Mouse (Mus musculus): Measurements from ENCODE around the gene Rheb. TPM values are rescaled to one million over a fixed set of nuclear protein-coding genes. Genes with fewer than 3 reads are reported as not detected.
"Not testable (repeated sequence)": the region's sequence is repeated elsewhere in the genome, so short reads cannot be mapped to it uniquely, and the experiment has no call there.

Gene Rheb
- polyA plus RNA-seq, 1 experiment from 2014 or later: 275 TPM

GRCm38 (mm10) chr5:24774549-24774948 is 67.9 kb downstream of the Rheb start:
- H3K27ac ChIP-seq (replicated peaks in 1 of 2; ENCODE audit: control insufficient read depth in 1 of 2, insufficient read depth in 1 of 2, low read depth in 2 of 2, low read length in 2 of 2); H3K9ac ChIP-seq (ENCODE audit: low read length); H3K4me2 ChIP-seq (ENCODE audit: low read length); H3K9me3 ChIP-seq (ENCODE audit: control insufficient read depth, low read length); H3K36me3 ChIP-seq (ENCODE audit: control insufficient read depth, insufficient read depth, low read length); H3K4me3 ChIP-seq (ENCODE audit: control insufficient read depth in 1 of 2, insufficient read depth in 1 of 2, low read depth in 1 of 2, low read length in 2 of 2); H3K27me3 ChIP-seq (ENCODE audit: control insufficient read depth, insufficient read depth, low read length); ATAC-seq (ENCODE audit: insufficient number of reproducible peaks, insufficient read depth, low FRiP score, low read depth); H3K4me1 ChIP-seq (ENCODE audit: control insufficient read depth in 2 of 2, insufficient read depth in 2 of 2, low read length in 2 of 2): not testable (repeated sequence)
- 90% methylated on average over 16 of the region's 16 CpGs for WGBS

- 42% methylated on average over 18 of the region's 18 CpGs for WGBS
- H3K4me1 ChIP-seq (ENCODE audit: control insufficient read depth in 2 of 2, insufficient read depth in 2 of 2, low read length in 2 of 2): peaks cover 0 to 2% of the 10 kb centered on the region in 2 experiments; a peak in 1 of 4 replicates
- no peaks in the 10 kb centered on the region for H3K36me3 ChIP-seq (ENCODE audit: control insufficient read depth, insufficient read depth, low read length)
- no peak for ATAC-seq (ENCODE audit: insufficient number of reproducible peaks, insufficient read depth, low FRiP score, low read depth)
- no peak within 1 kb of the TSS for H3K9ac ChIP-seq (ENCODE audit: low read length)
- H3K27me3 ChIP-seq (ENCODE audit: control insufficient read depth, insufficient read depth, low read length): no peaks in the 10 kb centered on the region
- H3K9me3 ChIP-seq (ENCODE audit: control insufficient read depth, low read length): no peaks in the 10 kb centered on the region
- H3K4me3 ChIP-seq (ENCODE audit: control insufficient read depth in 1 of 2, insufficient read depth in 1 of 2, low read depth in 1 of 2, low read length in 2 of 2): no peak within 1 kb of the TSS
- no peak within 1 kb of the TSS for H3K4me2 ChIP-seq (ENCODE audit: low read length)
- no peak within 1 kb of the TSS for H3K27ac ChIP-seq (replicated peaks in 1 of 2; ENCODE audit: control insufficient read depth in 1 of 2, insufficient read depth in 1 of 2, low read depth in 2 of 2, low read length in 2 of 2)
These were observed 84.6 kb downstream of the Rheb start, which contains the start of gene Crygn for GRCm38 (mm10) chr5:24757816-24758215. Crygn (minus strand) TSS chr5:24758008.

- no peaks in the 10 kb centered on the region for H3K36me3 ChIP-seq (ENCODE audit: control insufficient read depth, insufficient read depth, low read length)
- H3K4me1 ChIP-seq (ENCODE audit: control insufficient read depth in 2 of 2, insufficient read depth in 2 of 2, low read length in 2 of 2): peaks cover 5 to 7% of the 10 kb centered on the region in 2 experiments
- H3K27me3 ChIP-seq (ENCODE audit: control insufficient read depth, insufficient read depth, low read length): no peaks in the 10 kb centered on the region
- no peak overlapping the region for H3K4me3 ChIP-seq (ENCODE audit: control insufficient read depth in 1 of 2, insufficient read depth in 1 of 2, low read depth in 1 of 2, low read length in 2 of 2)
- ATAC-seq (ENCODE audit: insufficient number of reproducible peaks, insufficient read depth, low FRiP score, low read depth): no peak
- WGBS: 57% methylated on average over 3 of the region's 3 CpGs
- no peaks in the 10 kb centered on the region for H3K9me3 ChIP-seq (ENCODE audit: control insufficient read depth, low read length)
- no peak overlapping the region for H3K4me2 ChIP-seq (ENCODE audit: low read length)
- no peak overlapping the region for H3K27ac ChIP-seq (replicated peaks in 1 of 2; ENCODE audit: control insufficient read depth in 1 of 2, insufficient read depth in 1 of 2, low read depth in 2 of 2, low read length in 2 of 2)
- no peak overlapping the region for H3K9ac ChIP-seq (ENCODE audit: low read length)
These were observed 85.5 kb downstream of the Rheb start for GRCm38 (mm10) chr5:24756931-24757330.

Other genes starting within 250 kb of the Rheb start
- gene Smarcd3, start 218.2 kb downstream of the Rheb start, polyA plus RNA-seq (2014; fragmentation: Nextera tagmentation; extraction: Ambion mirVana): 71.0 and 78.4 TPM in 2 replicates
- 27.5 and 28.0 TPM in 2 replicates for gene Nub1, start 157.1 kb downstream of the Rheb start, polyA plus RNA-seq (2014; fragmentation: Nextera tagmentation; extraction: Ambion mirVana)
- gene Wdr86, start 111.9 kb downstream of the Rheb start, polyA plus RNA-seq (2014; fragmentation: Nextera tagmentation; extraction: Ambion mirVana): 7.7 and 9.6 TPM in 2 replicates
- gene Crygn, start 84.6 kb downstream of the Rheb start, polyA plus RNA-seq (2014; fragmentation: Nextera tagmentation; extraction: Ambion mirVana): 1.5 TPM in 1 of 2 replicates, not detected in the other